Mouse (Mus musculus) kidney, embryonic 15.5 days (tissue): Measurements from ENCODE around the gene Jhy. TPM values are rescaled to one million over a fixed set of nuclear protein-coding genes. Genes with fewer than 3 reads are reported as not detected.

Experiments
- ATAC-seq: fragments of 200-750 bp; cut with Nextera tagmentation; replicated peaks from 2 replicates; pipeline ENCODE4 v1.8.0; 2017; ENCODE audit warnings: moderate TSS enrichment; ENCODE audit not compliant: low FRiP score
- H3K27ac ChIP-seq: fragments of 300-500 bp; sonication (generic); 2 replicates; pipeline ENCODE4 v1.5.1; 2015; ENCODE audit warnings: mild to moderate bottlenecking, inconsistent platforms
- H3K27me3 ChIP-seq: fragments of 300-500 bp; sonication (generic); 2 replicates; pipeline ENCODE4 v1.6.1; 2015; ENCODE audit warnings: inconsistent platforms
- H3K36me3 ChIP-seq: fragments of 300-500 bp; sonication (generic); 2 replicates; pipeline ENCODE4 v1.6.1; 2015; ENCODE audit warnings: inconsistent platforms
- H3K4me1 ChIP-seq: fragments of 300-500 bp; sonication (generic); 2 replicates; pipeline ENCODE4 v1.6.1; 2015; ENCODE audit warnings: inconsistent platforms
- H3K4me2 ChIP-seq: fragments of 300-500 bp; sonication (generic); 2 replicates; pipeline ENCODE4 v1.6.1; 2015; ENCODE audit warnings: moderate library complexity, mild to moderate bottlenecking, inconsistent platforms
- H3K4me3 ChIP-seq: fragments of 300-500 bp; sonication (generic); replicated peaks from 2 replicates; pipeline ENCODE4 v1.5.1; 2015; ENCODE audit warnings: mild to moderate bottlenecking, inconsistent platforms
- H3K9ac ChIP-seq: fragments of 300-500 bp; sonication (generic); 2 replicates; pipeline ENCODE4 v1.6.1; 2015; ENCODE audit warnings: mild to moderate bottlenecking, inconsistent platforms
- H3K9me3 ChIP-seq: fragments of 300-500 bp; sonication (generic); replicated peaks from 2 replicates; pipeline ENCODE4 v1.6.1; 2016; ENCODE audit warnings: inconsistent platforms
- WGBS: fragments of 180-500 bp; shearing (Covaris S2); methylation state at CpG from one replicate; pipeline ENCODE4 v1.1.7; 2015; ENCODE audit warnings: mixed read lengths; 5-methylcytosine and 5-hydroxymethylcytosine counted together
- polyA plus RNA-seq: library from polyadenylated mRNA; unstranded; fragments of >200 nt; fragmentation: Nextera tagmentation; extraction: Ambion mirVana; gene quantifications from 2 replicates; pipeline ENCODE4 v1.2.1, GENCODE M21; 2015

The Jhy gene
- polyA plus RNA-seq = 0.29 and 0.37 TPM in 2 replicates

DNA sequence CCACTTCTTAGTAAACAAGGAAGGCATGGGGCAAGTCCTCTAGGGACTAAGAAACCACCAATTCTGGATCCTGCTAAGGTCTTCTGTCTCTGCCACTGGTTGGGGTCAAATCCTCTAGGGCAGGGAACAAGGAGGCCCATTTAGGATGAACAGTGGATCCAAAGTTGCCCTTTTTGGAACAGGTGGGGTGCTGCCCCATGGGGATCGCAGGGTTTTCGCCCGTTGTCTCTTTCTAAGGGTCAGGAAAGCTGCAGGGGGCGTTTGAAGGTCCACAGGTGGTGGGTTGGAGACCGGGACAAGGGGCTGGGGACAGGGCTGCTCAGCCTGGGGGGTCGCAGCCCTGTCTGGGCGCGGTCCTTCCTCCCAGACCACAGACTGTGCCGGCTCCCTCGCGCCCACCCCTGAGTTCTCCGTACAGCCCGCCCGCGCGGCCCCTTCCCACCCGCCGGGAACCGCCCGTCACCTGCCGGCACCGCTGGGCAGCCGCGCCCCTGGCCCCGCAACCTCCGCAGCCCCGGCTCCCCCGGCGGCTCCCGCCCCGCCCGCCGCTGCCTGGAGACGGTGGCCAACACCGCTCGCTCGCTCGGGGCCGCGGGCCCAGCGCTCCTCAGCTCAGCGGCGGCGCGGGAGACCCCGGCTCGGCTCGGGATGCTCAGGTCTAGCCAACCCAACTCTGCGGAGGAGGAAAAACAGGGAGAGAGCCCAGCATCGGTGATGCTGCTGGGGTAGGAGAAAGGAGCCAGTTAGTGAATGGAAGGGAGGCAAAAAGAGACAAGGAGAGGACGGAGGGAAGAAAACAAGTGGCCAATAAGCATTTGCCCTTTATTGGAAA is at the start of gene Jhy:
Gene Jhy, minus strand, starts transcription at position 533 of the 832 bp plus-strand sequence.
- Histone ChIP-seq H3K4me1 (peaks cover 11% of the 10 kb centered on the region), H3K9ac (0 out of 2 replicates have a peak within 1 kb of the TSS, but pooled peaks have one; percentile 23), H3K36me3 (no peaks in the 10 kb centered on the region), H3K4me3 (peak within 1 kb of the TSS; percentile 49), H3K27ac (no peak within 1 kb of the TSS), H3K27me3 (peaks cover 51% of the 10 kb centered on the region), H3K9me3 (no peaks in the 10 kb centered on the region), H3K4me2 (peak within 1 kb of the TSS; percentile 88)
- 1% methylated on average over 49 of the region's 51 CpGs for WGBS
- ATAC-seq = 0 out of 2 replicates have a peak, but pooled peaks have one; percentile 43

DNA sequence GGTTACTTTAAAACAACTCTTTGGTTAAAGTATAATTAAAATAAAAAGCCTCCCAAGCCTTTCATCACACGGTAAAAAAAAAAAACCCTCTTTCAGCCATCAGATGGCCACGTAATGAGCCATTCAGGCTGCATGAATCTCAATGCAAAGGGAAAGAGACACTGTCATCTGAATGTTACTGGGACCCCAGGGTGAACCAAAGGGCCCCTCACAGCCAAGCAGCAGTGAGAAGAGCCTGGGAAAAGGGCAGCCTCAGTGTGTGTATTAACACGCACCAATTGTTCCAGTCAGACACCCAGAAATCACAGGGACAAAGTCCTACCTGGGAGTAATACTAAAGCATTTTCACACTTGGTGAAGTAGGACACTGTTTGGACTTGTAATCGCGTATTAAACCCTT is 48.5 kb upstream of the Jhy start:
- no peaks in the 10 kb centered on the region for H3K27me3 ChIP-seq
- peaks cover 3% of the 10 kb centered on the region for H3K4me1 ChIP-seq
- H3K9me3 ChIP-seq = no peaks in the 10 kb centered on the region
- no peak overlapping the region for H3K4me2 ChIP-seq
- no peaks in the 10 kb centered on the region for H3K36me3 ChIP-seq
- no peak overlapping the region for H3K27ac ChIP-seq
- no peak overlapping the region for H3K4me3 ChIP-seq
- no peak overlapping the region for H3K9ac ChIP-seq
- no peak for ATAC-seq
- WGBS = 79% methylated on average over 5 of the region's 5 CpGs

DNA sequence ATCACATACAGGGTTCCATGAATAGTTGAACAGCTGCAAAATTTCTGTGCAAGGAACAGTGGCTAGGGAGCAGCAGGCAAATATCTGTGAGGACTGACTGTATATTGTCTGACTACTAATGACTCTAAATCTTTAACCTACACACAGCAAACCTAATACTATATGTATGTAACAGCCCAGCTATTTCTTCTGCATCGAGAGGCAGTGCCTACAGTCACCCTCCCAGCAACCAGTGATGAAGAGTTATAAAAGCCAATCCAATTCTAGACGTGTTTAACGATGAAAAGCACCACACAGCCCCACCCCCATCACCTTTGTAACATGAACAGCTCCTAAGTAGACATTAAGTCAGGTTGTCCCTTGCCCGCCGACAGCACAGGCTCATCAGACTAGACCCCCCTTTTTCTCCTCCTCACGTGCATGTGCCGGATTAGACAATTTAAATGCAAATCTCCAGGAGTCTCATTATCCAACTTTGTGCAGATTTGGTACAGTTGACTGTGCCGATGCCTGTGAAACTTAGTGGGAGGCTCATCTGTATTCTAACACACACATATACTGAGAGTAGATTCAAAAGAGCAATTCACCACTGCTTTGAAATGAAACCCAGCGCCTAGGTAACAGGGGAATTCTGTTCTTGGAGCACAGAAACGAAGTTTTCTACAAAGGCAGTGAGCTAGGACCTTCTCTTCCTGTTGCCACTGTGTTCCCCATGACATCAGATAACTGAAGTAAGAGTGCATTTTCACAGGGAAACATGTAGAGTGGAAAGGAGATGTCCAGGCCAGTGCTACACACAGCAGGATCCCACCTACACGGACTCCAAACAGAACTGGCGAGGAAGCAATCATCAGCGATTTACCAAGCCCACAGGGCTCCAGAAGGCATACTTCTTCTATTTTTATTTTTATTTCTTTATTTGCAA is 47.9 kb upstream of the Jhy start:
- no peak for ATAC-seq
- H3K36me3 ChIP-seq = no peaks in the 10 kb centered on the region
- H3K27me3 ChIP-seq = no peaks in the 10 kb centered on the region
- peaks cover 3% of the 10 kb centered on the region for H3K4me1 ChIP-seq
- no peak overlapping the region for H3K4me2 ChIP-seq
- H3K4me3 ChIP-seq = no peak overlapping the region
- H3K27ac ChIP-seq = no peak overlapping the region
- H3K9me3 ChIP-seq = no peaks in the 10 kb centered on the region
- WGBS = 62% methylated on average over 13 of the region's 13 CpGs
- H3K9ac ChIP-seq = no peak overlapping the region

DNA sequence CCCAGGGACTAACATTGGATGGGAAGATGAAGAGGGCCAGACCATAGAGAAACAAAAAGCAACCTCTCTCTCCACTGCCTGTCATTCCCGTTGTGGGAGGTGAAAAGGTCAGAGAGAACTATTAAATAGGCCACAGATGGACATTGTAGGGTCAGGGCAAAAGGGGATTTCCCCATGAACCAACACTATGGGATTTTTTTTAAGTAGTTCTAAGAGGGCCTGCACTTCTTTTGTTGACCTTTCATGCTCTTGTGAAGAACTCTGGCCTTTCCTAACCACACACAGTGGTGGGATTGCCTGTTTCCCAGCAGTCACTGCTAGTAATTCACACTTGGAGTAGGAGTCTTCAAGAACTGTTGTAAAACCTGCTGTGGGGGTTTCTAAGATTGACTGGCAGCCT is 43.9 kb upstream of the Jhy start:
- ATAC-seq = no peak
- 22% methylated on average over 1 of the region's 1 CpGs for WGBS

DNA sequence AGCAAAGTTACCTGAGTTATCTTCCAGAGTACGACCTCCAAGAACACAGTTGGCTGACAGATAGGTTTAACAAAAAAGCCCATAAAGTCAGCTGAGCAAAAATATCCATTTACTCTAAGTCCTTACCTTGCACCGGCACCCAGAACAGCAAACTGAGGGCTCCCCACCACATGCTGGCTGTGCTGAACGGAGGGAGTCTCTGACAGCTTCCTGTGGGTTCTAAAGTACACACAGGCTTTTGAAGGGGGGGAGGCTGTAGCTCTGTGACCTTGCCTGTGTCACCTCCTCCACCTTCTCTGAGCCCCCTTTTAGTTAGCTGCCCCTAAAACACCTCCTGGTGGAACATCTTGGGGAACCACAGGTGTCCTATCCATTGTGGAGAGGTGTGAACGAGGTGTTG is 40.5 kb upstream of the Jhy start, which contains the start of gene Crtam:
Gene Crtam, minus strand, starts transcription at position 214 of the 400 bp plus-strand sequence.
- Histone ChIP-seq H3K36me3 (no peaks in the 10 kb centered on the region), H3K27me3 (no peaks in the 10 kb centered on the region), H3K4me3 (no peak within 1 kb of the TSS), H3K9ac (no peak within 1 kb of the TSS), H3K4me2 (no peak within 1 kb of the TSS), H3K4me1 (0 out of 2 replicates have a peak, but pooled peaks cover 3% of the 10 kb centered on the region), H3K27ac (no peak within 1 kb of the TSS), H3K9me3 (no peaks in the 10 kb centered on the region)
- 52% methylated on average over 4 of the region's 4 CpGs for WGBS
- ATAC-seq = no peak

More for the DNA sequence above, 43.9 kb upstream of the Jhy start:
- no peak overlapping the region for H3K4me3 ChIP-seq
- H3K4me1 ChIP-seq = no peaks in the 10 kb centered on the region
- H3K4me2 ChIP-seq = no peak overlapping the region
- no peak overlapping the region for H3K27ac ChIP-seq
- H3K27me3 ChIP-seq = no peaks in the 10 kb centered on the region
- H3K9ac ChIP-seq = no peak overlapping the region
- no peaks in the 10 kb centered on the region for H3K36me3 ChIP-seq
- no peaks in the 10 kb centered on the region for H3K9me3 ChIP-seq

- no peaks in the 10 kb centered on the region for H3K27me3 ChIP-seq
- no peak overlapping the region for H3K27ac ChIP-seq
- H3K9ac ChIP-seq = no peak overlapping the region
- 87% methylated on average over 7 of the region's 7 CpGs for WGBS
- H3K9me3 ChIP-seq = no peaks in the 10 kb centered on the region
- H3K4me2 ChIP-seq = no peak overlapping the region
- H3K4me1 ChIP-seq = 0 out of 2 replicates have a peak, but pooled peaks cover 3% of the 10 kb centered on the region
- H3K36me3 ChIP-seq = no peaks in the 10 kb centered on the region
- no peak overlapping the region for H3K4me3 ChIP-seq
- ATAC-seq = no peak
These were observed 33.3 kb upstream of the Jhy start for GRCm38 (mm10) chr9:40997116-40997779.

GRCm38 (mm10) chr9:40994075-40994474 is 30.2 kb upstream of the Jhy start:
- Histone ChIP-seq H3K4me2 (no peak overlapping the region), H3K9ac (no peak overlapping the region), H3K27ac (no peak overlapping the region), H3K4me1 (no peaks in the 10 kb centered on the region), H3K4me3 (no peak overlapping the region), H3K9me3 (no peaks in the 10 kb centered on the region), H3K36me3 (no peaks in the 10 kb centered on the region), H3K27me3 (no peaks in the 10 kb centered on the region)
- no peak for ATAC-seq
- WGBS = 42% methylated on average over 5 of the region's 5 CpGs

GRCm38 (mm10) chr9:40991511-40991910 is 27.6 kb upstream of the Jhy start:
- no peaks in the 10 kb centered on the region for H3K9me3 ChIP-seq
- H3K4me2 ChIP-seq = no peak overlapping the region
- H3K4me3 ChIP-seq = no peak overlapping the region
- H3K27me3 ChIP-seq = 0 out of 2 replicates have a peak, but pooled peaks cover 4% of the 10 kb centered on the region
- H3K27ac ChIP-seq = no peak overlapping the region
- 87% methylated on average over 6 of the region's 6 CpGs for WGBS
- no peaks in the 10 kb centered on the region for H3K36me3 ChIP-seq
- H3K9ac ChIP-seq = no peak overlapping the region
- ATAC-seq = no peak
- no peaks in the 10 kb centered on the region for H3K4me1 ChIP-seq

DNA sequence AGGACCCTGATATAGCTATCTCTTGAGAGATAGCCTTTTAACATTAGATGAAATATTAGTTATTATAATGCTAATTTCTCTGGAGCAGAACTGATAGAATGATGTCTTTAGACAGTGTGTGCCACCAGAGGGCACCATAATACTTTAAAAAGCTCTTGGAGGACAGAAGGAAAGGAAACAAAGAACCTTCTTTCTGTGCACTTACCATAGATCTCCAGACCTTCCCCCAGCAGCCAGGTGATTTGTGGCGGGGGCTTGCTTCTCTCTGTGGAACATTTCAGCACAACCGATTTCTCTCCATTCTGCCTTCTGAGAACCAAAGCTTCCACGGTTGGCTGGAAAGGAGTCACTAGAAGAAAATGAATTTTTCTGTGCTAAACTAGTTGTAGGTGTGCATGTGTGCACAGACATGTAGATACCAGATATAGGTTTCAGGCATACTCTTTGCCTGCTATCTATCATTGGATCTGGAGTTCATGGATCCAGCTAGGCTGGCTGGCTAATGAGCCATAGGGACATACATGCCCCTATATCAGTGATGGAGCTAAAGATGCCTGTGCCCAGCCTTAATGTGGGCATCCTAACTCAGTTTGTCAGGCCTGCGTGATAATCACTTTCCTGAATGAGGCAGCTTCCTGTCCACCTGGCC is 26.1 kb upstream of the Jhy start:
- Histone ChIP-seq H3K4me3 (no peak overlapping the region), H3K36me3 (no peaks in the 10 kb centered on the region), H3K4me2 (no peak overlapping the region), H3K9me3 (no peaks in the 10 kb centered on the region), H3K27ac (no peak overlapping the region), H3K27me3 (0 out of 2 replicates have a peak, but pooled peaks cover 4% of the 10 kb centered on the region), H3K9ac (no peak overlapping the region), H3K4me1 (no peaks in the 10 kb centered on the region)
- WGBS = 37% methylated on average over 4 of the region's 4 CpGs
- ATAC-seq = no peak

DNA sequence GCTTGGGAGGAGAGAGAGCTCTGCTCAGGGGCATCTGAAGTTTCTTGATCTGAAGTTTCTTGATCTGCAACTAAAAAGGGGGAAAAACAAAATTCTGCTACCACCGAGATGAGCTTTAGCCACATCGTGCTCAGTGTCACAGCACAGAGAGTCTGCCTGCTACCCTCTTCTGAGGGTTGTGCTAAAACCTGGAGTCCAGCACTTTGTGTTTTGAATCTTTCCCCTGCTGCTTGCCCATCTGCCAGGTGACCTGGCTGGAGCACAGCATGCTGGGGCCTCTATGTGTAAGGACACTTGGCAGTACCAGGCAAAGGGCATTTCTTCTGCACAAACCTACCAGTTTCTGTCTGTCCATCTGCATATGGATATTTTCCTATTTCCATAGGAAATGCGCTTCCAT is 20.4 kb upstream of the Jhy start:
- H3K9me3 ChIP-seq = no peaks in the 10 kb centered on the region
- no peaks in the 10 kb centered on the region for H3K4me1 ChIP-seq
- H3K36me3 ChIP-seq = no peaks in the 10 kb centered on the region
- no peak overlapping the region for H3K9ac ChIP-seq
- no peak overlapping the region for H3K4me3 ChIP-seq
- no peak overlapping the region for H3K27ac ChIP-seq
- no peak overlapping the region for H3K4me2 ChIP-seq
- no peak for ATAC-seq
- 0 out of 2 replicates have a peak, but pooled peaks cover 7% of the 10 kb centered on the region for H3K27me3 ChIP-seq
- WGBS = 76% methylated on average over 3 of the region's 3 CpGs

DNA sequence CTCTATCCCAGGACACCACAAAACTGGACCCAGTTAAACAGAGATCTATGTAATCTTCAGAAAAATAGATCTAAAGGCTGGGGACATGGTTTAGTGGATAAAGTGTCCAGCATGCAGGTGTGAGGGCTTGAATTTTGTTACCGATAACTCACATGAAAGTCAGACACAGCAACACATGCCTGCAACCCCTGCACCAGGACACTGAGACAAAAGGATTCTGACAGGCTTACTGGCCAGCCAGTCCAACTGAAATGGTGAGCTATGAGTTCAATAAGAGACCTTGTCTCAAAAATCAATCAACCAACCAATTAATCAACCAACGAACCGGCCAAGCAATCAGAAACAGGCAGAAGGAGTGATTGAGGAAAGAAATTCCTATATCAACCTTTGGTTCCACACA is 19.8 kb upstream of the Jhy start:
- no peak overlapping the region for H3K4me2 ChIP-seq
- ATAC-seq = no peak
- no peak overlapping the region for H3K9ac ChIP-seq
- no peaks in the 10 kb centered on the region for H3K4me1 ChIP-seq
- H3K4me3 ChIP-seq = no peak overlapping the region
- no peaks in the 10 kb centered on the region for H3K9me3 ChIP-seq
- H3K27me3 ChIP-seq = 0 out of 2 replicates have a peak, but pooled peaks cover 7% of the 10 kb centered on the region
- no peak overlapping the region for H3K27ac ChIP-seq
- 84% methylated on average over 3 of the region's 3 CpGs for WGBS
- no peaks in the 10 kb centered on the region for H3K36me3 ChIP-seq
